Mouse (Mus musculus) heart, postnatal 0 days (tissue): Measurements from ENCODE around the gene Zfp82.

Experiments used
- CTCF ChIP-seq: IDR thresholded peaks from 2 replicates; pipeline ENCODE4 v1.5.1; 2016; ENCODE audit warnings: antibody characterized with exemption, control low read depth, low read depth
- EP300 ChIP-seq: IDR thresholded peaks from 2 replicates; pipeline ENCODE4 v1.6.1; 2016; ENCODE audit warnings: antibody characterized with exemption, low read depth

DNA sequence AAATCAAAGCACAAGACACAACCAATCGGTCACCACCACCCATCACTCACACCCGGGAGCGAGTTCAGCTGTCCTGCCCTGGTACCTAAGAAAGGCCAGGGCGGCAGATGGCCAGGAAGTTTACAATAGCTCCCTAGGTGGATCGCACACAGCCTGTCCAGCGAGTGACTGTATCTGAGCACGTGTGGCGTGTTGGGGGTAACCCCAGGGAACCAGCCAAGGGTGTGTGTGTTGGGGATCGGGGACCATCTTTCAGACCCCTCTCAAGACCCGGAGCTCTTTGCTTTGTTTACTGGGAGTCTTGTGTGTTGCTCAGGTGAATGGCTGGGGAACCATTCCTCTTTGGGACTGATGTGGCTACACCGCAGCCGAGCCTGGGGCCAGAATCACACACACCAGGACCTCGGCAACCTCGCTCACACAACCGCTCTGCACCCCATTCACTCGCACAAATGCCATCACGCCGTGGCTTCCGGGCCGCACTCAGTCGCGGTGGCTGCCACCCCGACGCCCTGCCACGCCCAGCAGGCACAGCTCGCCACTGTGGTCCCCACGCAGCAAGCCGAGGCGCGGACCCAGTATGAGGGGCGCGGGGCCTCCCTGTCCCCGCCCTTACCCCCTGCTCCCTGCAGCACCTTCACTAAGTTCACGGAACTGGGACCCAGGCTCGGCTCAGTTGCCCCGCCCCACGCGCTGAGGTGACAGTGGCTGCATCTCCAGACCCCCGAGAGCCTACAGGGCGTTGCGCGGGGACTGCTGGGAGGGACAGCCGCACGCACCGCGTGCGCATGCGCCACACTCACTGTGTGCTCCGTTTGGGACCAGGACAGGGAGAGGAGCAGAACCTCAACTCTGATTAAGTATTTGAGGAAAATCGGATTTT is at the start of gene Zfp82:
- TF ChIP-seq CTCF: no peak
- TF ChIP-seq EP300: no peak
